ENCODE assay signal across 25 mouse cellular contexts in genomic region chr12:35916467-35916866, GRCm38 (mm10). TPM values are rescaled to one million over a fixed set of nuclear protein-coding genes. Genes with fewer than 3 reads are reported as not detected.
"Had no signal": no experiment of that assay in that cellular context is flagged by ENCODE, and none has a peak within 500 bp of the region (broad histone marks: within the 10 kb centered on the region; RNA-seq: fewer than 3 reads in every experiment).

No protein-coding gene starts in this region.

- H3K36me3 ChIP-seq: liver, embryonic 13.5 days had no signal

- DNase-seq: kidney, adult 9 months; kidney, postnatal 14 days; kidney, postnatal 4 days; liver, embryonic 13.5 days; lung, adult 2 months; lung, postnatal 14 days; lung, postnatal 4 days; midbrain, embryonic 14.5 days; thymus, adult 18-20 months; thymus, postnatal 4 days had no signal

- H3K4me3 ChIP-seq: liver, embryonic 13.5 days; myocyte had no signal

- H3K27ac ChIP-seq: liver, embryonic 13.5 days had no signal

- H3K4me1 ChIP-seq: liver, embryonic 13.5 days had no signal

- H3K9me3 ChIP-seq: liver, embryonic 13.5 days had no signal

- H3K4me2 ChIP-seq: liver, embryonic 13.5 days; midbrain, embryonic 11.5 days had no signal

- H3K27me3 ChIP-seq: liver, embryonic 13.5 days had no signal

- H3K9ac ChIP-seq: liver, embryonic 13.5 days had no signal

RNA-seq across cellular contexts. Expression of gene Agr3, which starts 9.0 kb away (rescaled TPM):
- total RNA-seq: layer of hippocampus, adult 18-20 months; layer of hippocampus, postnatal 14 days; left cerebral cortex, postnatal 25 days; liver, adult 2 months; megakaryocyte progenitor cell, adult 5-6 weeks; megakaryocyte-erythroid progenitor cell, adult 5-6 weeks; monocyte, adult 5-6 weeks had no signal
- polyA plus RNA-seq: kidney, embryonic 16.5 days; limb, embryonic 11.5 days; limb, embryonic 14.5 days; liver, adult 2 months; liver, embryonic 13.5 days; liver, embryonic 16.5 days; midbrain, embryonic 11.5 days; midbrain, embryonic 14.5 days; myocyte; neural tube, embryonic 11.5 days; spleen, adult 2 months had no signal
